Mouse (Mus musculus): ENCODE data around the gene Fancd2.

The Fancd2 gene

GRCm38 (mm10) chr6:113530932-113531839 lies at the start of gene Fancd2, which contains the start of gene Emc3:
Fancd2 (plus strand) TSS chr6:113531682.
Emc3 (minus strand) TSS chr6:113531652.
- DNase-seq: peak; percentile 86

DNA sequence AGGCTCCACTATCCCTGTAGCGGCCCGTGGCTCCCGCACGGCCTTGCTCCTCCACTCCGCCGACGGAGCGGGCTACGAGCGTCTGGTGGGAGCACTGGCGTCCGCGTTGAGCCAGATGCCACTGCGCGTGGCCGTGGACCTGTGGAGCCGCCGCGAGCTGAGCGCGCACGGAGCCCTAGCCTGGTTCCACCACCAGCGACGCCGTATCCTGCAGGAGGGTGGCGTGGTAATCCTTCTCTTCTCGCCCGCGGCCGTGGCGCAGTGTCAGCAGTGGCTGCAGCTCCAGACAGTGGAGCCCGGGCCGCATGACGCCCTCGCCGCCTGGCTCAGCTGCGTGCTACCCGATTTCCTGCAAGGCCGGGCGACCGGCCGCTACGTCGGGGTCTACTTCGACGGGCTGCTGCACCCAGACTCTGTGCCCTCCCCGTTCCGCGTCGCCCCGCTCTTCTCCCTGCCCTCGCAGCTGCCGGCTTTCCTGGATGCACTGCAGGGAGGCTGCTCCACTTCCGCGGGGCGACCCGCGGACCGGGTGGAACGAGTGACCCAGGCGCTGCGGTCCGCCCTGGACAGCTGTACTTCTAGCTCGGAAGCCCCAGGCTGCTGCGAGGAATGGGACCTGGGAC lies 48.9 kb upstream of the Fancd2 start:
- peak; percentile 61 for DNase-seq

DNA sequence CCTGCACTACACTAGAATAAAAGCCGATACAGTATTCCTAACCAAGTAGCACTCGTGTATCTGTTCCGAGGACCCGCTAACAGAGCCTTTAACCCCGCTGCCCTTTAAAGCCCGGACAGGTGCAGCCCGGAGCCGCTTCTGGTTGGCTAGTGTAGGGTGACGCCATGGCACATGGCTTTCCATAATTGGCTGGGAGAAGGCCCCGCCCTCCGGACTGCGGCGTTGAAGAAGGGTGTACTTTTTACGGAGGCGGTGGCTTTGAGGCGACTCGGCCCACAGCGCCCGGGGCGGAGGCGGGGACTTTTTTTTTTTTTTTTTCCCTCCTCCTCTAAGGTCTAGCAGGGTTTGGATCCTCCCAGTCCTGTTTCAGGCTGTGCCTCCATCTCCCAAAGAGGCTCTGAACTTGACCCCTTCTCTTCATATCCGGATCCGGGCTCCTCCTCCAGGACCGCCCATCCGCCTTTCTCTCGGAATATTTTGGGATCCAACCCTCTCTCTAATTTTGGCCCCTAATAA lies 48.3 kb upstream of the Fancd2 start, which contains the start of gene Creld1:
Gene Creld1, plus strand, starts transcription at position 198 of the 516 bp plus-strand sequence.
- DNase-seq: peak; percentile 95

DNA sequence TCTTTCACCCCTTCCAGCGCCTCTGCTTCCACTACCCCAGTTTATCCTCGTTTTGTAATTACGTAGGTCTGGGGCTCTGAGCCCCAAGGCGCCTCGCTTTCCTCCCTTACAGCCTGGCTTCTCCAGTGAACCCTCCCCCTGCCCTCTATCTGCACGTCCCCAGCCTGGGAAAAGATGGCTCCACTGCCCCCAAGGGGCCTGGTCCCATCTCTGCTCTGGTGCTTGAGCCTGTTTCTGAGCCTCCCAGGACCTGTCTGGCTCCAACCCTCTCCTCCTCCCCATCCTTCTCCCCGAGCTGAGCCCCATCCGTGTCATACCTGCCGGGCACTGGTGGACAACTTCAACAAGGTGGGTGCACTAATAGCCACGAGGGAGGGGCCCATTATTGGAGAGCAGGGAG lies 47.8 kb upstream of the Fancd2 start:
- no peak for DNase-seq

DNA sequence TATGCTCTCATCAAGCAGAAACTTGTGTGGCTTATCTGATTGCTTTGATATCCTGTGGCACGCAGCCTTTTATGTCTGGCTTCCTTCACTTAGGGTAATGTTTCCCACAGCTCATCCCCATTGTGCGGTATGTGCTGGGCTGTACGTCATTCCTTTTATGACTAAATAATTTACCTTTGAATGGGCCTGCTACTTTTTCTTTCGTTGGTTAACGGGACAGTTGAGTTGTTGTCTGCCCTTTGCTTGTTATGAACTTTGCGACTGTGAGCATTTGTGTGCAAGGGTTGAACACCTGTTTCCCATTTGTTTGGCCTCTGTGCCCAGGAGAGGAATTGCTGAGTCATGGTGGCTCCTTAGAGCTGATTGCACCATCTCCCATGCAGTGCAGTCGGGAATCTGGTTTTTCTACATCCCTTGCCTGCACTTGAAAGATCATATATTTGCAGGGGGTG lies 44.3 kb upstream of the Fancd2 start:
- DNase-seq: no peak

GRCm38 (mm10) chr6:113489410-113489809 lies 42.1 kb upstream of the Fancd2 start:
- no peak for DNase-seq

- no peak for DNase-seq
Observed at GRCm38 (mm10) chr6:113492101-113492864, 39.2 kb upstream of the Fancd2 start.

- no peak for DNase-seq
Observed at GRCm38 (mm10) chr6:113494258-113494788, 37.2 kb upstream of the Fancd2 start.

DNA sequence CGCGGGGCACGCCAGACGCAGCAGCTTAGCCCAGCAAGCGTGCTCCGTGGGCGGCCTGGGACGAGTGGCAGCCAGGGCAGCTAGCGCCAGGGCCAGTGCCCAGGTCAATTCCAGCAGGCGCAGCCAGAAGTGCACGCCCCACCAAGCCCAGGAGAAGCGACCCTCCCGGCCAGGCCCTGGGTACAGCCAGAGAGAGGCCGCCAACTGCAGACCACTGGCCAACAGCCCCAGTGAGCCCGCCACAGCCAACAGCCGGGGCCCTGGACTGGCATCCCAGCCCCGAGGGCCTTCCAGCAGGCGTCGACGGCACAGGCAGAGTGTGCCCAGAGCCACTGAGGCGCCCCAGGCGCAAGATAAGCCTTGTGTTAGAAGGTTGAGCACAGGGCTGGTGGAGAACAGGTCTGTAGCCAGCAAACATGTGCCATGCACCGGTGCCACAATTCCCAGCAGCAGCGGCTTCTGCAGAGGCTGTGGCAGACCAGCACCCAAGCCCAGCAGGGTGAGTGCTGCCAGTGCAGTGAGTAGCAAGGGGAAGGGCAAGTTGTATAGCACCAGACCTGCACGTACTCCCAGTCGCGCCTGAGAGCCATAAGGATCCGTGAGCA lies 36.3 kb upstream of the Fancd2 start:
- DNase-seq: no peak

- DNase-seq: no peak
Observed at GRCm38 (mm10) chr6:113499346-113499745, 32.1 kb upstream of the Fancd2 start.

- peak; percentile 79 for DNase-seq
Observed at GRCm38 (mm10) chr6:113501388-113502084, 29.9 kb upstream of the Fancd2 start, which contains the start of gene Prrt3. Prrt3 (minus strand) TSS chr6:113501931.

- DNase-seq: no peak
Observed at GRCm38 (mm10) chr6:113502801-113503200, 28.7 kb upstream of the Fancd2 start.

DNA sequence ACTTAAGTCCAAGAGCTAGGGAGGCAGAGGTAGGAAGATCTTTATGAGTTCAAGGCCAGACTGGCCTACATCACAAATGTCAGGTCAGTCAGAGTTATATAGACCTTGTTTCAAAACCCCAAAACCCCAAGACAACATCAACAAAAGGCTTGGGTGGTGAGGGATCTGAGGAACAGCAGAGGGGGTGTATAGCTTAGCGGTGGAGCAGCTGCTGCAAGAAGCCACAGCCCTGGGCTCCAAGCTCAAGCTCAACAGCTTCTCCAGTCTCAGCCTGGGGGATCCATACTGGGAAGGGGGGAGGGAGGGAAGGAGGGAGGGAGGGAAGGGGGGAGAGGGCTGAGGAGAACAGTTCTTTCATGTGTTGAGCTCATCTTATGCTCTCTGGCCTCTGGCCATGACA lies 25.8 kb upstream of the Fancd2 start:
- no peak for DNase-seq

DNA sequence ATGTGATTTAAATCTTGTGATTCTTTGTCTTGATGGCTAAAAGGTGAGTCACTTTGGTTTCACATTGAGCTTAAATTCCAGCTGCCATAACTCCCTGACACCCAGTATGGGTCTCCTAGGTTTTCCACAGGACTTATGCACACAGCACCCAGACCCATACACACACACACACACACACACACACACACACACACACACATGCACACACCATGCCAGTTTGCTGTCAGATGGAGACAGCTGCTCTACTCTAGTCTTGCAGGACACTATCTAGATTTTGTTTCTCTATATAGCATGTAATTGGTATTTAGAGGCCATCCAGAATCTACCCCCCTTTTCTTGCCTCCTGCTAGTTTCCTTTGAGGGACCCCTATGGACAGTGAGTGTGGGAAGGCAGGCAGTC lies 24.4 kb upstream of the Fancd2 start:
- DNase-seq: no peak

- no peak for DNase-seq
Observed at GRCm38 (mm10) chr6:113508272-113508946, 23.1 kb upstream of the Fancd2 start.

- DNase-seq: peak; percentile 73
Observed at GRCm38 (mm10) chr6:113508947-113509280, 22.6 kb upstream of the Fancd2 start.

DNA sequence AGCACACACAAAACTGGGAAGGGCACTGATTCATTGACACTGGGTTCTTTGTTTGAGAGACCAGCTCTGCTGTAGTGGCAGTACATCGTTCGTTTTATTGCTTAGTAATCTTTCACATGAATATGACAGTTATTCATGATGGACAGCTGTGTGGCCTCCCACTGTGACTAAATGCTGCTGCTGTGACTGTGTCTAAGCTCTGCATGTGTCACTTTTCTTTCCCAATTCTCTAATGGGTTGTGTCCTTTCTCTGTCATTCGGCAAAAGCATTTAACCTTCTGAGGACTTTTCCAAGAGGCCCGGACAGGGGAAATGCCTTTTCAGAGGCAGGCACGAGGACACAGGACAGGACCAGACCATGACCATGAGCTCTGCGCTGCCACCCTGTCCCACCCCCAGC lies 17.5 kb upstream of the Fancd2 start:
- DNase-seq: no peak

GRCm38 (mm10) chr6:113514600-113514999 lies 16.9 kb upstream of the Fancd2 start:
- no peak for DNase-seq

DNA sequence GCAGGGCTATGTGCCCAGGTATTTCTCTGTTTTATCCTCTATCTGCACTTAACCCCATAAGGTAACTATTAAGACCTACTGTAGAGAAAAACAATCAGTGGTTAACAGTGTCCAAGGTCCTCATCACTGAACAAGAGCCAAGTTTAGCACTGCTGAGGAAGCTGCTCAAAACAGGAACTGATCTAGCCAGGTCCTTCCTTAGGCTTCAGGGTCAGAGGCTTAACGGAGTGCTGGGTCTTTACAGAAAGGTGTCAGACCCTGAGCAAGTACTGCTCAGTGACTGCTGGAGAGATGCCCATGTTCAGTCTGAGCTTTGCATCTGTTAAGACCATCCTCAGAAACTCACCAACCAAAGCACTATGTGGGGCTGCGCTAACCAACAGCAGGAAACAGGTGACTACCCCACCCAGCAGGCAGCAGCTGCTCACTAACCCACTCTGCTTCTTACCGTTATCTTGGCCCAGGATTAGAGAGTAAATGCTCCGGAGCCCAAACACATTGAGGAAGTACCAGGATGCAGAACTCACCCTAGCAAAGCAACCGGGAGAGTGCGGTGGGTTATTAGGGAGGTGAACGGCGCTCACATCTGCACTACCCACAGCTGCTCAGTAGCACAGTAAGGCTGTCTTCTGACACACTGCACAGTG lies 13.9 kb upstream of the Fancd2 start:
- DNase-seq: no peak

GRCm38 (mm10) chr6:113522310-113522709 lies 9.2 kb upstream of the Fancd2 start:
- DNase-seq: no peak

DNA sequence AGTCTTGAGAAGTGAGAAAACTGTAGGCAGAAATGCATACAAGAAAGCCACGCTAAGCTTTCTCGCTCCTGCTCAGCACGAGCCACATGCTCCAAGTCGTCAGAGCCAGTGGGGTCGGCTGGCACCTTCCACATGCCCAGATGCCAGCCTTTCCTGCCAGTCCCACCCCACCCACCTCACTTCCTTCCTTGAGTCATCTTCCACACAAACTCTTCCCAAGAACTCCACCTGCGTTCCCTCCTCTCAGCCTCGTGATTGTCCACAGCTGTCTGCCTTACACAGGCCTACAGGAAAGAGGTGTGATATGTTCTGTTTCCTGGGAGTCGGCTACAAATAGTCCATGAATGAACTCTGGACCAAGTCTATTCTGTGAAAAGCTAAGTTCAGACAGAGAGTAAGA lies 8.1 kb upstream of the Fancd2 start:
- no peak for DNase-seq

Measured in cerebellum, adult 11 months (tissue).